Mouse (Mus musculus) spleen, postnatal 0 days (tissue): ENCODE results near the gene Adgrf1. TPM values are rescaled to one million over a fixed set of nuclear protein-coding genes. Genes with fewer than 3 reads are reported as not detected.

Source experiments
- polyA plus RNA-seq: library from polyadenylated mRNA; unstranded; fragments of >200 nt; fragmentation: Nextera tagmentation; extraction: Ambion mirVana; gene quantifications from 2 replicates; pipeline ENCODE4 v1.2.1, GENCODE M21; 2015

Adgrf1 gene
- not detected in 2 replicates for polyA plus RNA-seq

DNA sequence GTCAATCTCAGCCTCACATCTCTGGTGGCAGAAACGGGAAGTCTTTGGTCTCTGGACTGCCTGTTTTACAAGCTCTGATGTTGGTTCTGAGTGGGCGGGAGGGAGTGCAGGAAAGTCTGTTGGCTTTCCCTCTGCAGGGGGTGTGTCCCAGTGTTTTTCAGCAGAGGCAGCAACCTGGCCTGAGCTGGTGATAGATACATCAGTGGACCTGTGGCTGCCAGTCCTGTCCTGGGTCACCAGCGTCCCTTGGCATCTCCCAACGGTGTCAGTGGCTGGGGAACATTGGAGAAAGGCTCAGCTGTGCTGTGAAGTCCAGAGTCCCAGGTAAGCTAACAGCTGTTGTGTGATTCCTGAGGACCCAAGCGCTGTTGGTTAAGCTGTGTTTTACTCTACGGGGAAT is at the start of gene Adgrf1:
Gene Adgrf1 (plus strand): TSS at position 169 of the 400 bp plus-strand sequence.

GRCm38 (mm10) chr17:43359826-43360619 is 89.9 kb downstream of the Adgrf1 start, which contains the start of gene Adgrf5:
Gene Adgrf5 (plus strand): TSS chr17:43360451.

Other genes with a start within 250 kb of the Adgrf1 start
- gene Adgrf5, start 90.1 kb downstream of the Adgrf1 start, polyA plus RNA-seq = 4.3 and 5.8 TPM in 2 replicates
- gene Mep1a, start 232.5 kb downstream of the Adgrf1 start, polyA plus RNA-seq = not detected in 2 replicates